Mouse (Mus musculus) limb, embryonic 11.5 days (tissue): Measurements from ENCODE around the gene Hadha. TPM values are rescaled to one million over a fixed set of nuclear protein-coding genes. Genes with fewer than 3 reads are reported as not detected.

Experiments
- ATAC-seq: fragments of 200-750 bp; cut with Nextera tagmentation; 2 replicates; pipeline ENCODE4 v1.8.0; 2017; ENCODE audit warnings: low read depth; ENCODE audit not compliant: insufficient number of reproducible peaks, low FRiP score, low TSS enrichment
- DNase-seq: peaks from one replicate; pipeline ENCODE4 v3.0.0-alpha.2; 2015; ENCODE audit warnings: low spot score
- H3K27ac ChIP-seq: fragments of 300-500 bp; sonication (generic); replicated peaks from 2 replicates; pipeline ENCODE4 v1.5.1; 2014; ENCODE audit warnings: low read depth, mild to moderate bottlenecking, low read length
- H3K27me3 ChIP-seq: fragments of 300-500 bp; sonication (generic); 2 replicates; pipeline ENCODE4 v1.6.1; 2014; ENCODE audit warnings: mild to moderate bottlenecking, low read length, mixed read lengths; ENCODE audit not compliant: control insufficient read depth, insufficient read depth
- H3K36me3 ChIP-seq: fragments of 300-500 bp; sonication (generic); 2 replicates; pipeline ENCODE4 v1.6.1; 2014; ENCODE audit warnings: mild to moderate bottlenecking, low read length, moderate library complexity, mixed read lengths; ENCODE audit not compliant: control insufficient read depth, insufficient read depth
- H3K4me1 ChIP-seq: fragments of 300-500 bp; sonication (generic); 2 replicates; pipeline ENCODE4 v1.6.1; 2014; ENCODE audit warnings: low read length, mixed read lengths; ENCODE audit not compliant: control insufficient read depth, insufficient read depth
- H3K4me2 ChIP-seq: fragments of 300-500 bp; sonication (generic); 2 replicates; pipeline ENCODE4 v1.6.1; 2014; ENCODE audit warnings: low read depth, mild to moderate bottlenecking, moderate library complexity; ENCODE audit not compliant: severe bottlenecking
- H3K4me3 ChIP-seq: fragments of 300-500 bp; sonication (generic); 2 replicates; pipeline ENCODE4 v1.5.1; 2014; ENCODE audit warnings: low read depth, low read length
- H3K9ac ChIP-seq: fragments of 300-500 bp; sonication (generic); 2 replicates; pipeline ENCODE4 v1.6.1; 2014; ENCODE audit warnings: mild to moderate bottlenecking, low read length
- H3K9me3 ChIP-seq: fragments of 300-500 bp; sonication (generic); 2 replicates; pipeline ENCODE4 v1.6.1; 2016; ENCODE audit warnings: low read length; ENCODE audit not compliant: control insufficient read depth
- WGBS: fragments of 180-500 bp; shearing (Covaris S2); extraction: QIAGEN DNeasy Blood & Tissue Kit; methylation state at CpG from one replicate; pipeline ENCODE4 v1.1.7; 2014; 5-methylcytosine and 5-hydroxymethylcytosine counted together
- polyA plus RNA-seq: library from polyadenylated mRNA; unstranded; fragments of >200 nt; fragmentation: Nextera tagmentation; extraction: Ambion mirVana; gene quantifications from 2 replicates; pipeline ENCODE4 v1.2.1, GENCODE M21; 2014

Hadha gene
- polyA plus RNA-seq, 1 experiment from 2014 or later: 97.1 TPM

GRCm38 (mm10) chr5:30159601-30160000 is 4.6 kb upstream of the Hadha start:
- DNase-seq (no peak), ATAC-seq (no peak)
- H3K9me3 ChIP-seq: no peaks in the 10 kb centered on the region
- H3K27me3 ChIP-seq: no peaks in the 10 kb centered on the region
- no peak overlapping the region for H3K27ac ChIP-seq
- no peak overlapping the region for H3K4me2 ChIP-seq
- no peak overlapping the region for H3K9ac ChIP-seq
- 90% methylated on average over 6 of the region's 6 CpGs for WGBS
- H3K4me1 ChIP-seq: 0 out of 2 replicates have a peak, but pooled peaks cover 4% of the 10 kb centered on the region
- H3K36me3 ChIP-seq: no peaks in the 10 kb centered on the region; the same call in 1 of the 2 replicates
- no peak overlapping the region for H3K4me3 ChIP-seq

GRCm38 (mm10) chr5:30155821-30156629 is 1.1 kb upstream of the Hadha start:
- ATAC-seq: no peak
- H3K4me3 ChIP-seq: peak overlapping the region; percentile 75
- H3K36me3 ChIP-seq: no peaks in the 10 kb centered on the region; the same call in 1 of the 2 replicates
- WGBS: 35% methylated on average over 13 of the region's 13 CpGs
- no peak overlapping the region for H3K27ac ChIP-seq
- peak overlapping the region; percentile 56 for H3K9ac ChIP-seq
- DNase-seq: no peak
- no peaks in the 10 kb centered on the region for H3K27me3 ChIP-seq
- H3K9me3 ChIP-seq: no peaks in the 10 kb centered on the region
- H3K4me2 ChIP-seq: peak overlapping the region; percentile 77
- 0 out of 2 replicates have a peak, but pooled peaks cover 4% of the 10 kb centered on the region for H3K4me1 ChIP-seq

GRCm38 (mm10) chr5:30155395-30155792 is 432 bp upstream of the Hadha start:
- Histone ChIP-seq H3K4me3 (peak overlapping the region; percentile 75), H3K9me3 (no peaks in the 10 kb centered on the region), H3K4me1 (0 out of 2 replicates have a peak, but pooled peaks cover 4% of the 10 kb centered on the region), H3K4me2 (peak overlapping the region; percentile 77), H3K27ac (peak overlapping the region; percentile 83), H3K9ac (peak overlapping the region; percentile 56), H3K36me3 (no peaks in the 10 kb centered on the region; the same call in 1 of the 2 replicates), H3K27me3 (no peaks in the 10 kb centered on the region)
- ATAC-seq (peak; percentile 62; the same call in 1 of the 2 replicates), DNase-seq (no peak)
- WGBS: under 1% methylated on average over 31 of the region's 31 CpGs

GRCm38 (mm10) chr5:30154013-30154412 is 949 bp downstream of the Hadha start:
- Histone ChIP-seq H3K4me1 (0 out of 2 replicates have a peak, but pooled peaks cover 4% of the 10 kb centered on the region), H3K27ac (no peak overlapping the region), H3K9me3 (no peaks in the 10 kb centered on the region), H3K4me3 (peak overlapping the region; percentile 75), H3K27me3 (no peaks in the 10 kb centered on the region), H3K36me3 (no peaks in the 10 kb centered on the region), H3K9ac (peak overlapping the region; percentile 56), H3K4me2 (peak overlapping the region; percentile 77)
- ATAC-seq (no peak), DNase-seq (no peak)
- WGBS: 29% methylated on average over 4 of the region's 4 CpGs

- Histone ChIP-seq H3K4me1 (0 out of 2 replicates have a peak, but pooled peaks cover 4% of the 10 kb centered on the region), H3K9me3 (no peaks in the 10 kb centered on the region), H3K4me2 (no peak overlapping the region), H3K9ac (no peak overlapping the region), H3K27me3 (no peaks in the 10 kb centered on the region), H3K27ac (no peak overlapping the region), H3K36me3 (no peaks in the 10 kb centered on the region), H3K4me3 (no peak overlapping the region)
- 81% methylated on average over 2 of the region's 2 CpGs for WGBS
- ATAC-seq (no peak), DNase-seq (no peak)
These were observed 1.7 kb downstream of the Hadha start for GRCm38 (mm10) chr5:30153222-30153621.

- Histone ChIP-seq H3K9ac (no peak overlapping the region), H3K9me3 (no peaks in the 10 kb centered on the region), H3K27me3 (no peaks in the 10 kb centered on the region), H3K36me3 (no peaks in the 10 kb centered on the region), H3K27ac (no peak overlapping the region), H3K4me2 (no peak overlapping the region), H3K4me3 (no peak overlapping the region), H3K4me1 (0 out of 2 replicates have a peak, but pooled peaks cover 4% of the 10 kb centered on the region)
- DNase-seq (no peak), ATAC-seq (no peak)
- WGBS: 94% methylated on average over 1 of the region's 1 CpGs
These were observed 2.5 kb downstream of the Hadha start for GRCm38 (mm10) chr5:30152413-30152812.

- no peak for ATAC-seq
- no peak for DNase-seq
- Histone ChIP-seq H3K36me3 (no peaks in the 10 kb centered on the region), H3K9ac (no peak overlapping the region), H3K27me3 (no peaks in the 10 kb centered on the region), H3K27ac (no peak overlapping the region), H3K9me3 (no peaks in the 10 kb centered on the region), H3K4me1 (0 out of 2 replicates have a peak, but pooled peaks cover 4% of the 10 kb centered on the region), H3K4me2 (no peak overlapping the region), H3K4me3 (no peak overlapping the region)
- WGBS: 82% methylated on average over 4 of the region's 4 CpGs
These were observed 3.0 kb downstream of the Hadha start for GRCm38 (mm10) chr5:30152007-30152406.

- Histone ChIP-seq H3K4me2 (no peak overlapping the region), H3K27me3 (no peaks in the 10 kb centered on the region), H3K9me3 (no peaks in the 10 kb centered on the region), H3K27ac (no peak overlapping the region), H3K4me1 (no peaks in the 10 kb centered on the region), H3K36me3 (no peaks in the 10 kb centered on the region), H3K9ac (no peak overlapping the region), H3K4me3 (no peak overlapping the region)
- ATAC-seq: no peak
- no peak for DNase-seq
- WGBS: 89% methylated on average over 5 of the region's 5 CpGs
These were observed 6.6 kb downstream of the Hadha start for GRCm38 (mm10) chr5:30148133-30148920.
